Mouse (Mus musculus) adrenal gland, adult 10 weeks (tissue): Measurements from ENCODE around the gene Vstm4. TPM values are rescaled to one million over a fixed set of nuclear protein-coding genes. Genes with fewer than 3 reads are reported as not detected.

Experiments
- polyA plus RNA-seq: library from polyadenylated mRNA; stranded (reverse); fragments of 350-450 nt; fragmentation: Illumina TruSeq; extraction: RNeasy Lipid Tissue Mini Kit (QIAGEN cat#74804); gene quantifications from one replicate; pipeline ENCODE4 v1.2.3, GENCODE M21; 2014; ENCODE audit warnings: low read depth, low replicate concordance

Vstm4 gene
- polyA plus RNA-seq: 17.8 TPM

DNA sequence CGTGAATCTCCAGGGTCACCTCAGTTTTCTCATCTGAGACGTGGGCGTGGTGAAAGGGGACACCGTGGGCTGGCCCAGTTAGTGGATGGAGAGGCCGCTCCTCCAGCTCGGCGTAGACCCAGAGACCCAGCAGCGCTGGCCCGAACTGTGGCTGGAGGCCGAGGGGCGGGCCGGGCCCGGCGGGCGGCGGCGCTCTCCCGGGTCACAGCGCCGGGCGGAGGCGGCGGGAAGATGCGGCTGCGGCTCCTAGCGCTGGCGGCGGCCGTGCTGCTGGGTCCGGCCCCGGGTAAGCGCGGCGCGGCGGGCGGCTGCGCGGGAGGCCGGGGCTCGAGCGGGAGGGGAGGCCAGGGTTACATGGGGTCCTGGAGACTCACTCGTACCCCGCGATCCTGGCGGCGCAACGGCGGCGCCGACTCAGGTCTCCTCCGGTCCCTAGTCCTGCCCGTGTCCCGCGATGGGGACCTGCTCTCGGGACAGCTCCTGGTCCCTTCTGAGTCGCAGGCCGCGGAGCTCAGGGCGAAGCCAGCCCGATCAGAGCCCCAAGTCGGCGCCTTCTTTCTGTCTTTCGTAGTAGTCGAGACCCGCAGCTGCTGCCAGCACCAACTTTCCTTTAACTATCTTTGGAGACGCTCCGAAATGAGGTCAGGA lies at the start of gene Vstm4:
Gene Vstm4, plus strand, starts transcription at position 76 of the 648 bp plus-strand sequence.

DNA sequence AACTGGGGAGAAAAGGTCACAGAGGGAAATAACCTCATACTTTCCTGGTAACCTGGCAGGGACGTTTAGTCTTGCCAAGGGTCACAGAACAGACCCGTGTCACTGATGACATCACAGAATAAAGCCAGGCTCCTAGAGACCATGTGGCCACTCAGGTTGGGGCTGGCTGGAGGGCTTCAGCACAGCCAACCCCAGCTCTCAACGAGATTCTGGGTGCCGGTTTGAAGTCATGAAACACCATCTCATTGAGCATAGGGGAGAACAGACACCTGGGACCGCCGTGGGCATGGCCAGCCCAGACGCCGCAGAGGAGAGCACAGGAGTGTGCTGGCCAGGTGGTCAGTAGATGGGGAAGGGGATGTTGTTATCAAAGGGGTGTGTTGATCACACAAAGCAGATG lies 22.7 kb upstream of the Vstm4 start, which contains the start of gene Fam170b:
Gene Fam170b, plus strand, starts transcription at position 116 of the 400 bp plus-strand sequence.

Other genes starting within 250 kb of the Vstm4 start
- 0.47 TPM for gene 3425401B19Rik, start 171.5 kb upstream of the Vstm4 start, polyA plus RNA-seq
- not detected for gene Tmem273, start 70.8 kb upstream of the Vstm4 start, polyA plus RNA-seq
- gene Fam170b, start 22.8 kb upstream of the Vstm4 start, polyA plus RNA-seq: not detected
- gene Lrrc18, start 134.6 kb downstream of the Vstm4 start, polyA plus RNA-seq: 1.7 TPM